Mouse (Mus musculus) small intestine, adult 2 months (tissue): ENCODE data around the gene Ikzf4.

Experiments used
- CTCF ChIP-seq: fragments of 200-500 bp; IDR thresholded peaks from 2 replicates; pipeline ENCODE4 v1.5.1; 2012; ENCODE audit warnings: low read depth, mild to moderate bottlenecking, control low read depth, inconsistent platforms, low read length, moderate library complexity, mixed read lengths; ENCODE audit not compliant: insufficient replicate concordance, insufficient read length; ENCODE audit errors: extremely low read depth
- POLR2A ChIP-seq: fragments of 200-500 bp; IDR thresholded peaks from 2 replicates; pipeline ENCODE4 v1.6.1; 2012; ENCODE audit warnings: low read depth, mild to moderate bottlenecking, control low read depth, inconsistent platforms, low read length, moderate library complexity

DNA sequence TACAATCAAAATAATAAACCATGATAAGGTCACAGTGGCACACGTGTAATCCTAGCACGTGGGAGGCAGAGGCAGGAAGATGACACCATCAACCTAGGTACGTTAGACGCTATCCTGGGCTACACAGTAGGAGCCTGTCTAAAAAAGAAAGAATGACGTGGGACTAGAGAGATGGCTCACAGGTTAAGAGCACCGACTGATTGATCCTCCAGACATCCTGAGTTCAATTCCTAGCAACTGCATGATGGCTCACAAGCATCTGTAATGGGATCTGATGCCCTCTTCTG, 32.7 kb downstream of the Ikzf4 start:
- TF ChIP-seq POLR2A (no peak), CTCF (no peak)
